Mouse (Mus musculus) olfactory bulb, adult 2 months (tissue): ENCODE measurements around the gene Txndc11. TPM values are rescaled to one million over a fixed set of nuclear protein-coding genes. Genes with fewer than 3 reads are reported as not detected.

Source experiments
- H3K27ac ChIP-seq: fragments of 200-500 bp; 2 replicates; pipeline ENCODE4 v1.5.1; 2012; ENCODE audit warnings: low read depth, low read length; ENCODE audit not compliant: insufficient read depth
- H3K4me1 ChIP-seq: fragments of 200-500 bp; 2 replicates; pipeline ENCODE4 v1.6.1; 2012; ENCODE audit warnings: low read length; ENCODE audit not compliant: control insufficient read depth, insufficient read depth
- H3K4me3 ChIP-seq: fragments of 200-500 bp; 2 replicates; pipeline ENCODE4 v1.5.1; 2012; ENCODE audit warnings: mild to moderate bottlenecking, low read depth, low read length, moderate library complexity; ENCODE audit not compliant: insufficient read depth
- CTCF ChIP-seq: fragments of 200-500 bp; IDR thresholded peaks from 2 replicates; pipeline ENCODE4 v1.5.1; 2012; ENCODE audit warnings: low read depth, mild to moderate bottlenecking, low read length, moderate library complexity; ENCODE audit not compliant: insufficient read depth
- POLR2A ChIP-seq: fragments of 200-500 bp; IDR thresholded peaks from 2 replicates; pipeline ENCODE4 v1.6.1; 2012; ENCODE audit warnings: mild to moderate bottlenecking, low read depth, low read length, moderate library complexity; ENCODE audit not compliant: insufficient read depth
- WGBS: fragments of 180-500 bp; shearing (Covaris S2); methylation state at CpG from one replicate; pipeline ENCODE4 v1.1.7; 2018; 5-methylcytosine and 5-hydroxymethylcytosine counted together
- polyA plus RNA-seq: library from polyadenylated mRNA; stranded (reverse); fragments of >200 nt; gene quantifications from 2 replicates; pipeline ENCODE4 v1.2.4, GENCODE M21; 2012; ENCODE audit warnings: low replicate concordance; ENCODE audit not compliant: missing spikeins, insufficient read depth, insufficient read length

Gene Txndc11
- polyA plus RNA-seq, 1 experiment, result not detected

DNA sequence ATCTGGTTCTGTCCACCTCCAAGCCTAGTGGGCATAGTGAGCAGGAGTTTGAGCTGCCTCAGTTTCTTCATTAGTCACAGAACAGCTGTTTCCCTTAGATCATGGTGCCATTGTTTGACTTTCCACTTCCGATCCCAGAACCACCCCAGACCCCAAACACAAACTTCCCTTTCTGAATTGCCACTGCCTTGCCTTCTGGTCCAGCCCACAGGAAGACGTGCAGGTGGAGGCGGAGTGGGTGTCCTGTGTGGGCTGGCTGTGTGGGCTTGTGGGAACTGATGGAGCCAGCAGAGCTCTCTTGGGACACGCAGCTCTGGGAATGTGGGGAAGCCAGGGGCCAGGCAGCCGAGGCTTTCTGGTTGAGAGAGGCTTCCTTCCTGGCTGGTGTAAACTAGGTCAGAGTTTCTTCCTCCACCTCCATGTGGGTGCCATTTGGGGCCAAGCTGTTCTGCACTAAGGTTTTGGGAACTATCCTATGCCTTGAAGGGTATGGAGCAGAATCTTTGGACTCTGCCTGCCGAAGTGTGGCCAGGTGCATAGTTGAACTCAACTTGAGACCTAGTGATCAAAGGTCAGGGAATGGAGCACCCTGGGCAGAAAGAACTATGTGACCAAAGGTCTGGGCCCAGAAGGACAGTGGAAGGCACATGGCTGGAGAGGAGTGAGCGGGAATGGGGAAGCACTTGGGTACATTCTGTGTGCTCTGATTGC is 64.6 kb downstream of the Txndc11 start:
- TF ChIP-seq CTCF (no peak), POLR2A (no peak)
- 0 out of 2 replicates have a peak overlapping the region, but pooled peaks have one; percentile 11 for H3K4me3 ChIP-seq
- 56% methylated on average over 7 of the region's 7 CpGs for WGBS
- peaks cover 54% of the 10 kb centered on the region for H3K4me1 ChIP-seq
- peak overlapping the region; percentile 16; the same call in 1 of the 2 replicates for H3K27ac ChIP-seq

GRCm38 (mm10) chr16:11069271-11069670 is 65.2 kb downstream of the Txndc11 start:
- 55% methylated on average over 6 of the region's 6 CpGs for WGBS
- Histone ChIP-seq H3K4me1 (peaks cover 53% of the 10 kb centered on the region), H3K4me3 (peak overlapping the region; percentile 4), H3K27ac (no peak overlapping the region)
- TF ChIP-seq CTCF, result no peak
- no peak for TF ChIP-seq POLR2A

GRCm38 (mm10) chr16:11068666-11069065 is 65.8 kb downstream of the Txndc11 start:
- Histone ChIP-seq H3K4me1 (peaks cover 50% of the 10 kb centered on the region), H3K4me3 (peak overlapping the region; percentile 46; the same call in 1 of the 2 replicates), H3K27ac (no peak overlapping the region; the same call in 1 of the 2 replicates)
- WGBS, result 87% methylated on average over 3 of the region's 3 CpGs
- TF ChIP-seq POLR2A, result no peak
- TF ChIP-seq CTCF, result no peak

- under 1% methylated on average over 22 of the region's 22 CpGs for WGBS
- peak overlapping the region; percentile 78 for H3K4me3 ChIP-seq
- TF ChIP-seq POLR2A (no peak), CTCF (no peak)
- H3K4me1 ChIP-seq, result peaks cover 45% of the 10 kb centered on the region
- peak overlapping the region; percentile 95 for H3K27ac ChIP-seq
Measured at GRCm38 (mm10) chr16:11066833-11067191, 67.6 kb downstream of the Txndc11 start.

GRCm38 (mm10) chr16:11066029-11066832 is 68.2 kb downstream of the Txndc11 start, which contains the start of gene Litaf:
Litaf (minus strand) TSS chr16:11066157.
- H3K4me1 ChIP-seq, result peaks cover 41% of the 10 kb centered on the region
- peak within 1 kb of the TSS; percentile 95 for H3K27ac ChIP-seq
- H3K4me3 ChIP-seq, result peak within 1 kb of the TSS; percentile 78
- TF ChIP-seq CTCF, result no peak; the same call in 1 of the 2 replicates
- TF ChIP-seq POLR2A, result peak; percentile 97
- WGBS, result under 1% methylated on average over 77 of the region's 78 CpGs

GRCm38 (mm10) chr16:11065431-11065830 is 69.0 kb downstream of the Txndc11 start:
- WGBS, result 47% methylated on average over 5 of the region's 5 CpGs
- TF ChIP-seq CTCF, result no peak
- no peak for TF ChIP-seq POLR2A
- Histone ChIP-seq H3K4me1 (peaks cover 37% of the 10 kb centered on the region), H3K4me3 (peak overlapping the region; percentile 78), H3K27ac (peak overlapping the region; percentile 79)

GRCm38 (mm10) chr16:11064742-11065141 is 69.7 kb downstream of the Txndc11 start:
- Histone ChIP-seq H3K4me3 (no peak overlapping the region), H3K27ac (no peak overlapping the region), H3K4me1 (peaks cover 30% of the 10 kb centered on the region)
- TF ChIP-seq CTCF (no peak), POLR2A (no peak)
- 80% methylated on average over 6 of the region's 6 CpGs for WGBS

GRCm38 (mm10) chr16:11064341-11064740 is 70.1 kb downstream of the Txndc11 start:
- Histone ChIP-seq H3K27ac (no peak overlapping the region), H3K4me1 (peaks cover 27% of the 10 kb centered on the region), H3K4me3 (no peak overlapping the region)
- no peak for TF ChIP-seq POLR2A
- no peak for TF ChIP-seq CTCF
- 91% methylated on average over 4 of the region's 4 CpGs for WGBS
